Mouse (Mus musculus) hindbrain, embryonic 11.5 days (tissue): ENCODE measurements around the gene Zfyve28. TPM values are rescaled to one million over a fixed set of nuclear protein-coding genes. Genes with fewer than 3 reads are reported as not detected.

Experiments used
- ATAC-seq: fragments of 200-750 bp; cut with Nextera tagmentation; 2 replicates; pipeline ENCODE4 v1.8.0; 2017; ENCODE audit warnings: mild to moderate bottlenecking, moderate TSS enrichment, moderate library complexity; ENCODE audit not compliant: low FRiP score
- DNase-seq: peaks from one replicate; pipeline ENCODE4 v3.0.0-alpha.2; 2015; ENCODE audit warnings: low spot score
- H3K27ac ChIP-seq: fragments of 300-500 bp; sonication (generic); 2 replicates; pipeline ENCODE4 v1.5.1; 2014; ENCODE audit warnings: mild to moderate bottlenecking, low read depth, low read length
- H3K27me3 ChIP-seq: fragments of 300-500 bp; sonication (generic); 2 replicates; pipeline ENCODE4 v1.6.1; 2014; ENCODE audit warnings: mild to moderate bottlenecking, low read length, moderate library complexity, mixed read lengths; ENCODE audit not compliant: control insufficient read depth, insufficient read depth
- H3K36me3 ChIP-seq: fragments of 300-500 bp; sonication (generic); 2 replicates; pipeline ENCODE4 v1.6.1; 2014; ENCODE audit warnings: mild to moderate bottlenecking, low read length, moderate library complexity, mixed read lengths; ENCODE audit not compliant: control insufficient read depth, insufficient read depth
- H3K4me1 ChIP-seq: fragments of 300-500 bp; sonication (generic); replicated peaks from 2 replicates; pipeline ENCODE4 v1.6.1; 2014; ENCODE audit warnings: low read length, mixed read lengths; ENCODE audit not compliant: control insufficient read depth, insufficient read depth
- H3K4me2 ChIP-seq: fragments of 300-500 bp; sonication (generic); replicated peaks from 2 replicates; pipeline ENCODE4 v1.6.1; 2014; ENCODE audit warnings: mild to moderate bottlenecking, low read depth, low read length
- H3K4me3 ChIP-seq: fragments of 300-500 bp; sonication (generic); 2 replicates; pipeline ENCODE4 v1.5.1; 2014; ENCODE audit warnings: low read depth, low read length
- H3K9ac ChIP-seq: fragments of 300-500 bp; sonication (generic); 2 replicates; pipeline ENCODE4 v1.6.1; 2014; ENCODE audit warnings: low read depth, low read length
- H3K9me3 ChIP-seq: fragments of 300-500 bp; sonication (generic); 2 replicates; pipeline ENCODE4 v1.6.1; 2016; ENCODE audit warnings: low read length; ENCODE audit not compliant: control insufficient read depth
- WGBS: fragments of 180-500 bp; shearing (Covaris S2); extraction: QIAGEN DNeasy Blood & Tissue Kit; methylation state at CpG from one replicate; pipeline ENCODE4 v1.1.7; 2014; 5-methylcytosine and 5-hydroxymethylcytosine counted together
- polyA plus RNA-seq: library from polyadenylated mRNA; unstranded; fragments of >200 nt; fragmentation: Nextera tagmentation; extraction: Ambion mirVana; gene quantifications from 2 replicates; pipeline ENCODE4 v1.2.1, GENCODE M21; 2014

Gene Zfyve28
- polyA plus RNA-seq, 1 experiment from 2014 or later = 0.96 TPM

GRCm38 (mm10) chr5:34293363-34293762 lies 5.1 kb upstream of the Zfyve28 start:
- Histone ChIP-seq H3K27me3 (peaks cover 7% of the 10 kb centered on the region), H3K4me1 (no peaks in the 10 kb centered on the region), H3K9ac (no peak overlapping the region), H3K4me2 (no peak overlapping the region), H3K4me3 (no peak overlapping the region), H3K36me3 (no peaks in the 10 kb centered on the region), H3K9me3 (no peaks in the 10 kb centered on the region), H3K27ac (no peak overlapping the region)
- no peak for DNase-seq
- ATAC-seq = no peak
- 78% methylated on average over 6 of the region's 6 CpGs for WGBS

- H3K9ac ChIP-seq = no peak overlapping the region
- peaks cover 33% of the 10 kb centered on the region for H3K27me3 ChIP-seq
- WGBS = 65% methylated on average over 2 of the region's 2 CpGs
- no peak overlapping the region for H3K27ac ChIP-seq
- H3K9me3 ChIP-seq = no peaks in the 10 kb centered on the region
- H3K36me3 ChIP-seq = no peaks in the 10 kb centered on the region
- H3K4me2 ChIP-seq = no peak overlapping the region
- no peak for DNase-seq
- no peak for ATAC-seq
- H3K4me3 ChIP-seq = no peak overlapping the region
- H3K4me1 ChIP-seq = peaks cover 8% of the 10 kb centered on the region
These were observed 1.0 kb upstream of the Zfyve28 start for GRCm38 (mm10) chr5:34289286-34289685.

DNA sequence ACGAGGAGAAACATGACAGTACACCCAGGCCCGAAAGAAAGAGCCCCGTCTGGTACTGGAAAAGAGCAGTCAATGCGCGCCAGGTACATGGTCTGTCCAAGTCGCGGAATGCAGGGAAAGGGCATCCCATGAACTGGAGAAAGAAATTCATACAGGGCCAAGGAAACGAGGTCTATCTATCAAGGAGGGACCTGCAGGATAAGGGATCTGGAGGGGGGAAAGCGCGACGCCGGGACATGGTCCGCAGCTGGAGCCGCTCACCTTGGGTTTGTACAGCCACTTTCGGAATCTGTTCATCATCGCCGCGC lies 457 bp downstream of the Zfyve28 start:
- ATAC-seq (no peak), DNase-seq (peak; percentile 59)
- Histone ChIP-seq H3K27me3 (peaks cover 33% of the 10 kb centered on the region), H3K4me3 (peak overlapping the region; percentile 68), H3K4me1 (peaks cover 8% of the 10 kb centered on the region), H3K36me3 (no peaks in the 10 kb centered on the region), H3K9ac (peak overlapping the region; percentile 60), H3K9me3 (no peaks in the 10 kb centered on the region), H3K4me2 (peak overlapping the region; percentile 96), H3K27ac (no peak overlapping the region)
- under 1% methylated on average over 17 of the region's 18 CpGs for WGBS

- peak overlapping the region; percentile 68 for H3K4me3 ChIP-seq
- H3K4me1 ChIP-seq = peaks cover 8% of the 10 kb centered on the region
- peaks cover 33% of the 10 kb centered on the region for H3K27me3 ChIP-seq
- peak overlapping the region; percentile 96 for H3K4me2 ChIP-seq
- DNase-seq (peak; percentile 60), ATAC-seq (no peak)
- WGBS = under 1% methylated on average over 54 of the region's 54 CpGs
- no peaks in the 10 kb centered on the region for H3K9me3 ChIP-seq
- no peak overlapping the region for H3K27ac ChIP-seq
- no peaks in the 10 kb centered on the region for H3K36me3 ChIP-seq
- peak overlapping the region; percentile 60 for H3K9ac ChIP-seq
These were observed 1.0 kb downstream of the Zfyve28 start for GRCm38 (mm10) chr5:34287001-34287837.

- ATAC-seq = no peak
- no peaks in the 10 kb centered on the region for H3K36me3 ChIP-seq
- H3K4me1 ChIP-seq = peaks cover 8% of the 10 kb centered on the region
- no peak for DNase-seq
- peaks cover 33% of the 10 kb centered on the region for H3K27me3 ChIP-seq
- H3K9ac ChIP-seq = no peak overlapping the region
- H3K4me3 ChIP-seq = peak overlapping the region; percentile 68
- H3K9me3 ChIP-seq = no peaks in the 10 kb centered on the region
- no peak overlapping the region for H3K27ac ChIP-seq
- 1% methylated on average over 11 of the region's 11 CpGs for WGBS
- H3K4me2 ChIP-seq = peak overlapping the region; percentile 96
These were observed 1.7 kb downstream of the Zfyve28 start for GRCm38 (mm10) chr5:34286516-34286915.

DNA sequence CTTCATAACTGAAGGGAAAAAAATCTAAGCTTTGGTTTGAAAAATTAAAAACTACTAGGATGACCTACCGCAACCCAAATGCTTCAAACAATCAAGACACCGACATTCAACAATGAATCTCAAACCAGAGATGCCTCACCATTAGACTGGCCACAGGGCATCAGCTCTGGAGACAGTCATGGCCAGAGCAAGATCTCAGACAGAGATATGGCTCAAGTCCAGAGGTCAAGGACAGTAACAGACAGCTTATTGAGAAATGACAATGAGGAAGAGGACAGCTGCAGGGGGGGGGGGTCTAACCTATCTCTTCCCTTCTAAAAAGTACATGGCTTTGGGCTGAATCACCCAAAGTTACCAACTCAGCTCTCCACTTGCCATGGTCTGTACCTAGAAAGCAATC lies 3.0 kb downstream of the Zfyve28 start:
- Histone ChIP-seq H3K9ac (no peak overlapping the region), H3K4me1 (peaks cover 8% of the 10 kb centered on the region), H3K27ac (no peak overlapping the region), H3K4me2 (no peak overlapping the region), H3K4me3 (no peak overlapping the region), H3K9me3 (no peaks in the 10 kb centered on the region), H3K36me3 (no peaks in the 10 kb centered on the region), H3K27me3 (peaks cover 33% of the 10 kb centered on the region)
- 82% methylated on average over 2 of the region's 2 CpGs for WGBS
- ATAC-seq (no peak), DNase-seq (no peak)

- no peak for ATAC-seq
- 61% methylated on average over 3 of the region's 3 CpGs for WGBS
These were observed 4.0 kb downstream of the Zfyve28 start for GRCm38 (mm10) chr5:34284156-34284750.

GRCm38 (mm10) chr5:34283355-34283754 lies 4.9 kb downstream of the Zfyve28 start:
- H3K27ac ChIP-seq = no peak overlapping the region
- DNase-seq (no peak), ATAC-seq (no peak)
- H3K36me3 ChIP-seq = no peaks in the 10 kb centered on the region
- H3K4me3 ChIP-seq = no peak overlapping the region
- peaks cover 26% of the 10 kb centered on the region for H3K27me3 ChIP-seq
- H3K9ac ChIP-seq = no peak overlapping the region
- no peaks in the 10 kb centered on the region for H3K9me3 ChIP-seq
- no peak overlapping the region for H3K4me2 ChIP-seq
- 81% methylated on average over 5 of the region's 5 CpGs for WGBS
- H3K4me1 ChIP-seq = peaks cover 8% of the 10 kb centered on the region

More at GRCm38 (mm10) chr5:34284156-34284750, 4.0 kb downstream of the Zfyve28 start:
- peaks cover 31% of the 10 kb centered on the region for H3K27me3 ChIP-seq
- H3K27ac ChIP-seq = no peak overlapping the region
- H3K4me1 ChIP-seq = peaks cover 8% of the 10 kb centered on the region
- no peak overlapping the region for H3K9ac ChIP-seq
- H3K4me2 ChIP-seq = no peak overlapping the region
- DNase-seq = no peak
- no peaks in the 10 kb centered on the region for H3K36me3 ChIP-seq
- H3K4me3 ChIP-seq = no peak overlapping the region
- H3K9me3 ChIP-seq = no peaks in the 10 kb centered on the region

DNA sequence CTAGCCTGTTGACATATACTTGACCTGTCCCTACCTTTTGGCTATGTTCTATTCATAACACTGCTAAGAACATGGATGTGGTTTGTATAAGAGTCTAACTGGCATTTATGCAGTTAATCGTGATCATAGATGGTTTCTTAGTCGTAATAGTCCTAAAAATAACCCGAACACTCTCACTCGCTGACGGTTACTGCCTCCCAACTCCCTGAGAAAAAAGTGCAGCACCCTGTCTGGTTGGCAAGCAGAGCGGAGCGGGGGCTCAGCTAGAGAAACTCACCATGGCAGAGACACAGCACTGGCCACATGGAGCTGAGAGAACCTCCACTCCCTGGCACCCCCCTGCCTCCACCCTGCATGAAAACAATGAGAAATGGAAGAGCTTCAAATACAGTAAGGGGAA lies 7.3 kb downstream of the Zfyve28 start:
- WGBS = 87% methylated on average over 7 of the region's 7 CpGs
- ATAC-seq = no peak
- no peak overlapping the region for H3K9ac ChIP-seq

More for the DNA sequence above, 7.3 kb downstream of the Zfyve28 start:
- Histone ChIP-seq H3K4me1 (no peaks in the 10 kb centered on the region), H3K27ac (no peak overlapping the region), H3K9me3 (no peaks in the 10 kb centered on the region), H3K36me3 (no peaks in the 10 kb centered on the region), H3K27me3 (peaks cover 5% of the 10 kb centered on the region), H3K4me3 (no peak overlapping the region), H3K4me2 (no peak overlapping the region)
- DNase-seq = no peak
